Mouse (Mus musculus) T-helper 17 cell (primary cell): ENCODE measurements at regions not wholly inside any gene's neighbourhood (a gene's known extent, or its start where the extent isn't known, plus 50 kb on each side); places are given as distances from the start of the nearest gene placed in this dataset.

ENCODE experiments used
- in situ Hi-C, 2 experiments: fragments of 300-600 bp; cut with MboI, MseI; formaldehyde crosslinking; loops; 1 replicate in 1 of 2; 2 replicates in 1 of 2; pipeline ENCODE4 v1.15.1; 2025; ENCODE audit warnings: high pct_unique_total_duplicates in 2 of 2

DNA sequence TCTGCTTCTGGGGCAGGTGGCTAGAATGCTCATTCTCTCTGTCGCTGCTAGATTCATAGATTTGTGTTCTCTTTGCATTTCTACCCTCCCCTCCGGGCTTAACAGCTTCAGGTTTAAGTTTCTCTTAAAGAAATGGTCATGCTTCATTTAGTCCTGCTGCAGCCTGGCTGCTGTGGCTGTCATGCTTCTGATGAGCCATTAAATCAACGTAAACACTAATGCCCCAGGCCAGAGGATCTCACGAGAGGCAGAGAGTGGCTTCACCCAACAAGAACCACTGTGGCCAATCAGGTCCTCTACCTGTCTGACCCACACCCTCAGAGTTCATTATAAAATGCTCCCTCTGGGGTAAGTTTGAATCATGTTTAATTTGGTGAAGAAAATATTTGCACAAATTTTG lies 173.0 kb upstream of the Zbtb20 start:
- in situ Hi-C loops: no loop called here

GRCm38 (mm10) chr16:42681196-42681595 lies 194.5 kb upstream of the Zbtb20 start:
- in situ Hi-C loops: no loop called here

DNA sequence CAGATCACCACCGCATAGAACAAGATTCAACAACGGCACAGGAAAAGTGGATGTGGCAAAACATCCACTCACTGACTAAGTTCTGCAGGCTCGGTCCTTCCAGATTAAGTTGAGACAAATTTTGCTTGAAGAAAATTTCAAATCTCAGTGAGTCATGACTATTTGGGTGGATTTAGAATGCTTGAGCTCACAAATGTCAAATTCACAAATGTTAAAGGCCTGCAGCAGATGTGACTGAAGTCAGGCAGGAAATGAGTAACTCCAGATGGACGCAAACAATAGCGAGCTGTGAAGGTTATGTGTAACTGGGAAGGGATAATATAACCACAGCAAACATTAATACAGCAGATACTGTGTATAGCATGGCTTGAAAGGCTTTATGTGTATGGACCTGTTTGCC lies 198.5 kb upstream of the Zbtb20 start:
- in situ Hi-C loops: no loop called here

GRCm38 (mm10) chr16:42676406-42677075 lies 199.1 kb upstream of the Zbtb20 start:
- in situ Hi-C loops: no loop called here

GRCm38 (mm10) chr16:42675031-42675430 lies 200.7 kb upstream of the Zbtb20 start:
- in situ Hi-C loops: no loop called here

- in situ Hi-C loops: no loop called here
Observed at GRCm38 (mm10) chr16:42666601-42667000, 209.1 kb upstream of the Zbtb20 start.

DNA sequence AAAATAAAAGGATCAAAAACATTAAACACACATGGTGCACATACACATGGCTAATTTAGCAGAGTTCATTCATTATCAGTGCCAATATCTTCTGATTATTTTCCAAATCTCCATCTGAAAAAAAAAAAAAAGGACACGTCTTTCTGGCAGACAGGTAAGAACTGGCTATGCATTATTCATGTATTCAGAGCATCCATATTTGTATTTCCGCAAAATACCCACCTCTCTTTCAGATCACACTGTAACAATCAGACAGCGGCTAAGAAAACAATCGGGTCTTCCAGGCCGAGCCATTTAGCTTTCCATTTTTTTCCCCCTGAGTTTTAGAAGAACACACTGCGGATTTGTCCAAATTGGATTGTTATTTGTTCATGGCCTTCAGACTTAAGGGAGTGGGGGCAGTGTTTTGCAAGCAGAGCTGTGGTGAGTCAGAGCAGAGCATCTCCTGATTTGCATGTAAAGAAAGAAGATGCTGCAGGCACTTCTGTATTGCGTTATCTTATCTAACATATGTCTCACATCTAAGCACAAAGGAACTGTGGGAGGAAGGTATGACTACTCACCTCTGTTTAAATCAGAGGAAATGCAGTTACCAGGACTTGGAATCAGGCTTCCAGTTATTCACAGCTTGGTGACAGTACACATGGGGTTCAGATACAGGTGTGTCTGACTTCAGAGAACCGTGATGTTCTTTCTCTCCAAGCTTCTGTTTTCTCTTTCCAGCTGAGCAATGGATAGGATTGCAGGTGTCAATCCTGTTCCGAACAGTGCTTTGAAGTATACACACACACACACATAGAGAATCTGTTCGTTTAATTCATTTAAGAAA lies 223.6 kb upstream of the Zbtb20 start:
- in situ Hi-C loops: no loop called here

DNA sequence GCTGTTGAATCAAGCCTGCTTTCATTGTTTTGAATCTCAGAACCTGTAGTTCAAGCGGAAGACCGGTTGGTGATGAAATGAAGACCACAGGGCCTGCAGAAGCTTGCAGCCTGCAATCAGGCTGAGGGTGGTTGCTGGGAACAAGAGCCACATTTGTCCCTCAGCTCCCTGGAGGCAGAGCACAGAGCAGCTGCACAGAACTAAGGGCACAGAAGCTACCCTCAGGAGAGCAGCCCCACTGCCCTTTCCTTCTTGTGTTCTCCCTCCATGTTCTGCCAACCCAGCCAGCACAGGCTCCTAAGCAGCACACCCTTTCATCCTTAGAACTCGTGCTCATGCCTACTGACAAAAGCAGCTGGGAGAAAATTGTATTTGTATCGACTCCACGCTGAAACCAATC lies 225.9 kb upstream of the Zbtb20 start:
- in situ Hi-C loops: no loop called here

- in situ Hi-C loops: no loop called here
Observed at GRCm38 (mm10) chr16:42648531-42649142, 227.0 kb upstream of the Zbtb20 start.

DNA sequence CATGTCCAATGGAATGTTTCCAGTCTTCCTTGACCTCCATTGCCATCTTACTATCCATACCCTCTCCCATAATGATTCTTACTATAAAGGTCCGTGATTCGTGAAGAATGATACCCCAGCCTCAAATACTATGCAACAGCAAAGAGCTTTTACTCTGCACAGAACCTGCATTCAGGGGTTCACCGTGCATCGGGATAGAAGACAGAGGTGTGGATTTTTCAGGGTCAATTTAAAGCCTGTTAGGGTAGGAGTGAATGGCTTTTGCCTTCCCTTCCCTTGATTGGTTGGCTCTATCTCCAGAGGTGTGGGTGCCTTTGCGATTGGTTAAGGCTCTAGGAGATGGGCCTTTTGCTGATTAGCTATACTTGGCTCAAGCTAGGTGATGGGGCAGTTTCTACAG lies 227.9 kb upstream of the Zbtb20 start:
- in situ Hi-C loops: no loop called here

DNA sequence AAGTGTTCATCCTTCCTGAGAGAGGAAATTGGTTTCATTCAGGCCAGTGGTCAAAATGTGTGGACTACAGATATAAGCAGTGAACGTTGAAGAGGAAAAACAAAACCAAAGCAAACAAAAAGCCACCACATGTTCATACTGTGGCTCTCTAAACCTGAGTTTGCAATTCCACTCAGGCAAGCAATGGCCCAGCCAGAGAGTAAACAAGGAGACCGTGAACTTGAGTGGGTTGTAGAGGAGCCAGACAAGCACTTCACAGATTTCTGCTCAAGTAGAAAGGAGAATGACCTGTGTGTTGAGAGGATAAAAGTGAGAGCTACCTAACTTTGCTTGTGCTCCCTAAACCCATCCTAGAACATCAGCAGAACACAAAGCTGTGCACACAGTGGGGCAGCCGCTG lies 239.9 kb upstream of the Zbtb20 start:
- in situ Hi-C loops: no loop called here

GRCm38 (mm10) chr16:42627675-42628074 lies 248.0 kb upstream of the Zbtb20 start:
- in situ Hi-C loops: no loop called here

- in situ Hi-C loops: no loop called here
Observed at GRCm38 (mm10) chr16:42615920-42616319, 259.8 kb upstream of the Zbtb20 start.

DNA sequence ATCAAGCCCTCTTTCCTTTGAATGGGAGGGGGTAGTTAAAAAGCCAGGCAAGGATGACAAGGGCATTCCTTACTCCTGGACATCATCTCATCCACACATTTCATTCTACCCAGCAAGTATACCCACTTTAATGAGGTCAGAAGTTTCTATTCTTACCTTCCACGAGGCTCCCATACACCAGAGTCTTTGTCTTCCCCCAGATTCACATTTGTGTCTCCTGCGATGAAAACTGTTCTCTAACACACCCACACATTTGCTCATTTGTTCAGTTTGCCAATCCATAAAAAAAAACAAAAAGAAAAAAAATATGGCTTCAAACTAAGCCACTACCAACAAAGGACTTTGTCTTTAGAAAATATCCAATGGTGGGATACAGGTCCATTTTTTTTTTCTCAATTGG lies 263.7 kb upstream of the Zbtb20 start:
- in situ Hi-C loops: no loop called here

DNA sequence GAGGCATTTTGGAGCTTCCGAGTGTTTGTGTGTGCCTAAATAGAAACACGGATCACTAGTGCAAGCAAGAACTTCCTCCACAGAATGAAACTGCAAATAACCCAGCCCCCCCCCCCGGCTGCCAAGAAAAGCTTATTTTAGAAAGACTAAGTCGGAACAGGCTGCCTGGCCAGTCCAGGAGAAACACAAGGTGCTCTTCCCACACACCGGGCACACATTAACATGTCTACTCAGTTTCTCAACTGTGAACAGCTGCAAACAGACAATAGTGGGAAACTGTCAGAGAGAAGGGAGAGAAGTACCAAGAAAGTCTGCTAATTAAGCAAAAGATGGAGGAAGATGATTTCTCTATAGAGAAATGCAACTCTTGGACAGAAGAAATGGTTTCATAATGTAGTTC lies 267.3 kb upstream of the Zbtb20 start:
- in situ Hi-C loops: no loop called here

GRCm38 (mm10) chr16:42592321-42592720 lies 251.9 kb upstream of the Gap43 start:
- in situ Hi-C loops: no loop called here

DNA sequence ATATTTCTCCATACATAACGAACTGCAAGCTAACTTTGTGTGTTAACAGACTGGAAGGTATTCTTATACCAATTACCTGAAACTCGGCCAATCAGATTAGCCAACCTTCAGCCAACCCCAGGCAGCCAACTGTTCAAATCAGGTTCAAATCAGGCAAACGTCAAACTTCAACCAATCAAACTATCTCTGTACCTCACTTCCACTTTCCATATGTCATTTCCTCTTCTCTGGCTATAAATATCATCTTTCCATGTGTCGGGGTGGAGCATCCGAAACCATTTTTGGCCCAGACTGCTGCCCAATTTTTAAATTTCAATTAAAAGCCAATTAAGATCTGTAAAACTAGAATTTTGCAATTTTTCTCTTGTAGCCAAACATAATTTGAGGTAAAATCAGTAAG lies 251.1 kb upstream of the Gap43 start:
- in situ Hi-C loops: no loop called here

- in situ Hi-C loops: no loop called here
Observed at GRCm38 (mm10) chr16:42586196-42586595, 245.7 kb upstream of the Gap43 start.

- in situ Hi-C loops: no loop called here
Observed at GRCm38 (mm10) chr16:42575517-42575946, 235.1 kb upstream of the Gap43 start.

- in situ Hi-C loops: no loop called here
Observed at GRCm38 (mm10) chr16:42574978-42575377, 234.5 kb upstream of the Gap43 start.

DNA sequence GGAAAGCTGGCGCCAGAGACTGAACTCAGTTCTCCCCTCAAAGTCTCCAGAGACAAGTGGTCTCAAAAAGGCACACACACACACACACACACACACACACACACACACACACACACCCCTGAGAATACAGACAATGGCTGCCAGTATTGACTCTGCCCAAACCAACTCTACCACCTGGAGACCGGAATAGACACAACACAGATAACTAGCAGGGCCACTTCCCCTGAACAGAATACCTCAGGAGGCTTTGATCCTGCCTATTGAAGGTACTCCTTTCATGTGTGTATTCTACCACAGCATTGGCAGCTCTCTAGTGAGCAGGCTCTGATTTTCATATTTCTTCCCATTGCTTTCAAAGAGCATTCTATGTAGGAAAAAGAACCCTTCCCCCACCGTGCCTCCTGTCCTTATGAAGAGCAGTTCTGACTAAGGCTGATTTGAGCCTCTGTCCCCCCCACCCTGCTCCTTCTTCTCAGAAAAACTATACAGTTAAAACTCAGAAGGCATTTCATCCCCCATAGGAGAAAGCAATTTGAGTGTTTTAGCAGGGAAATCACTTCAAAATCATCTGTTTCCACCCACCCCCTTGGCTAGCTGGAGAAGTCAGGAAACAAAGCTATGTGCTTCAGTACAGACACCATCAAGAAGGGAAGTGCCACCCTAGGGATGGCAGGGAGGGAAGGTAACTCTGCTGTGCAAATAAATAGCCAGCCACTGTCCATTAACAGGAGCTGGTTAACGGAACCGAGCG lies 230.0 kb upstream of the Gap43 start:
- in situ Hi-C loops: no loop called here

GRCm38 (mm10) chr16:42569335-42569734 lies 228.9 kb upstream of the Gap43 start:
- in situ Hi-C loops: no loop called here
